Mouse (Mus musculus) liver, adult 2 months (tissue): ENCODE results near the gene Scgb3a1. TPM values are rescaled to one million over a fixed set of nuclear protein-coding genes. Genes with fewer than 3 reads are reported as not detected.

Source experiments
- DNase-seq: peaks from one replicate; pipeline ENCODE4 v3.0.0-alpha.2; 2011; ENCODE audit warnings: low read depth, low spot score; ENCODE audit errors: extremely low read depth
- H3K27ac ChIP-seq: fragments of 200-500 bp; replicated peaks from 2 replicates; pipeline ENCODE4 v1.5.1; 2012; ENCODE audit warnings: low read depth, mild to moderate bottlenecking, control low read depth, inconsistent platforms, low read length; ENCODE audit not compliant: insufficient read depth
- H3K27me3 ChIP-seq: fragments of 200-500 bp; 2 replicates; pipeline ENCODE4 v1.6.1; 2012; ENCODE audit warnings: mild to moderate bottlenecking, moderate library complexity, low read length, inconsistent platforms; ENCODE audit not compliant: control insufficient read depth, insufficient read depth
- H3K36me3 ChIP-seq: fragments of 200-500 bp; 2 replicates; pipeline ENCODE4 v1.6.1; 2012; ENCODE audit warnings: low read length, inconsistent platforms; ENCODE audit not compliant: control insufficient read depth, insufficient read depth
- H3K4me1 ChIP-seq: fragments of 200-500 bp; 2 replicates; pipeline ENCODE4 v1.6.1; 2011; ENCODE audit warnings: low read length; ENCODE audit not compliant: control insufficient read depth, insufficient read depth
- H3K4me3 ChIP-seq: fragments of 200-500 bp; 2 replicates; pipeline ENCODE4 v1.5.1; 2011; ENCODE audit warnings: low read depth, mild to moderate bottlenecking, control low read depth, low read length, moderate library complexity; ENCODE audit not compliant: insufficient read depth
- H3K79me2 ChIP-seq: fragments of 200-500 bp; 2 replicates; pipeline ENCODE4 v1.6.1; 2012; ENCODE audit warnings: inconsistent platforms, mild to moderate bottlenecking, low read length, moderate library complexity; ENCODE audit not compliant: control insufficient read depth, insufficient read depth
- H3K9ac ChIP-seq: fragments of 200-500 bp; 2 replicates; pipeline ENCODE4 v1.6.1; 2012; ENCODE audit warnings: low read depth, mild to moderate bottlenecking, control low read depth, inconsistent platforms, low read length
- CTCF ChIP-seq: fragments of 200-500 bp; IDR thresholded peaks from 2 replicates; pipeline ENCODE4 v1.5.1; 2011; ENCODE audit warnings: low read depth, low read length, control low read depth
- POLR2A ChIP-seq: fragments of 200-500 bp; IDR thresholded peaks from 2 replicates; pipeline ENCODE4 v1.6.1; 2011; ENCODE audit warnings: low read length, control low read depth; ENCODE audit not compliant: insufficient read depth; ENCODE audit errors: extremely low read depth
- WGBS: fragments of 180-500 bp; shearing (Covaris S2); methylation state at CpG from one replicate; pipeline ENCODE4 v1.1.7; 2018; 5-methylcytosine and 5-hydroxymethylcytosine counted together
- polyA plus RNA-seq: library from polyadenylated mRNA; depleted of rRNA; stranded (reverse); fragments of >200 nt; gene quantifications from 2 replicates; pipeline ENCODE4 v1.2.3, GENCODE M21; 2012
- total RNA-seq: library from RNA; depleted of rRNA; stranded (reverse); fragments of >200 nt; gene quantifications from 2 replicates; pipeline ENCODE4 v1.2.3, GENCODE M21; 2014

The Scgb3a1 gene
- total and polyA plus RNA-seq, 2 experiments, result 0.22 TPM; not detected in 1

- TF ChIP-seq POLR2A (no peak), CTCF (no peak)
- Histone ChIP-seq H3K36me3 (peaks cover 15% of the 10 kb centered on the region), H3K4me1 (peaks cover 7% of the 10 kb centered on the region), H3K27ac (no peak overlapping the region), H3K79me2 (peaks cover 22% of the 10 kb centered on the region; the same call in 1 of the 2 replicates), H3K4me3 (no peak overlapping the region), H3K27me3 (no peaks in the 10 kb centered on the region), H3K9ac (no peak overlapping the region)
- 70% methylated on average over 8 of the region's 8 CpGs for WGBS
- DNase-seq, result no peak
Measured at GRCm38 (mm10) chr11:49704804-49705203, 41.4 kb downstream of the Scgb3a1 start.

DNA sequence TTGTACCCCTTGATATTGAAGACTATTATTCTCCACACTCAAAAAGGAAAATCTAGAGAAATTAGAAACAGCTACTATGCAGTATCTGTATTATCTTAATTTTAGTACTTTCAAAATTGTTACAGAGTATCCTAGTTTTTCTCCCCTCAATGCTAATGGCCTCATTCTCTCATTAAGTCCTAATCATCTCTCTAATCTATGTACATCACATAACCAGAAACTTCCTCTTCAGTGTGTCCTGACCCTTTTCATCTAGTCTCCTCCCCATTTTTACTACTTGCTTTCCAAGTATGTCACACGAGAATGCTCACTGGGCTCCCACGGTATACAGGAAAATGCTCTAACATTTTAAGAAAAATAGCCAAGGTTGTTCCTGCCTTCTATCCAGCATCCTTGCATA lies 44.4 kb downstream of the Scgb3a1 start:
- H3K36me3 ChIP-seq, result no peaks in the 10 kb centered on the region; the same call in 1 of the 2 replicates
- WGBS, result 79% methylated on average over 2 of the region's 2 CpGs
- H3K4me3 ChIP-seq, result no peak overlapping the region
- H3K4me1 ChIP-seq, result peaks cover 10% of the 10 kb centered on the region
- H3K27me3 ChIP-seq, result no peaks in the 10 kb centered on the region
- TF ChIP-seq CTCF (no peak), POLR2A (no peak)
- peaks cover 25% of the 10 kb centered on the region for H3K79me2 ChIP-seq
- no peak overlapping the region for H3K9ac ChIP-seq
- H3K27ac ChIP-seq, result no peak overlapping the region
- no peak for DNase-seq

GRCm38 (mm10) chr11:49710664-49711063 lies 47.3 kb downstream of the Scgb3a1 start:
- TF ChIP-seq POLR2A, result no peak
- TF ChIP-seq CTCF, result no peak
- Histone ChIP-seq H3K4me1 (peaks cover 8% of the 10 kb centered on the region), H3K9ac (no peak overlapping the region), H3K36me3 (no peaks in the 10 kb centered on the region; the same call in 1 of the 2 replicates), H3K79me2 (peaks cover 17% of the 10 kb centered on the region), H3K4me3 (no peak overlapping the region), H3K27me3 (no peaks in the 10 kb centered on the region), H3K27ac (no peak overlapping the region)
- peak; percentile 22 for DNase-seq
- 39% methylated on average over 2 of the region's 2 CpGs for WGBS

DNA sequence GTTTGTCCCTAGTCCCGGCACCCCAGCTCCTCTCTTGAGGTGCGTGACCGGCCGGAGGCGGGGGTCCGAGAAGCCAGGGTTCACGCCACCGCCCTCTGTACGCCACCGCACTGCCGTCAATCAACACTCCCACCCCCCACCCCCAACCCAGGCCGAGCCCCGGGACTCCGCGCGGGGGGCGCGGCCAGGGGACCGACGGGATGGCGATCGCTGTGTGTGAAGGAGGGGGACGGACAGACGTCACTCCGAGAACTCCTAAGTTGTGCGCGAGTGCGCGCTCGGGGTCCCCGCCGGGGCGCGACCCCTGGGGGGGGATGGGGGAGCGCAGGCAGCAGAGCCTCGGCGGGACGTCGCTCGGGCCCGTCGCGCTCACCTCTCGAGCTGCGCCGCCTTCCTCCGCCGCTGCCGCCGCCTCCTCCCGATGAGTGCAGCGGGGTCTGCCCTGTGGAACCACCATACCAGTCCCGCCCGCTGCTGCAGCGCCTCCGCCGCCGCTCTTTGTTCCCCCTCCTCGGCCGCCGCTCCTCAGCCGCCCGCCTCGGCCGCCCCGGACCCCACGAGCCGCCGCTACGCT lies 48.7 kb downstream of the Scgb3a1 start:
- no peak for TF ChIP-seq CTCF
- Histone ChIP-seq H3K27me3 (no peaks in the 10 kb centered on the region), H3K27ac (peak overlapping the region; percentile 57), H3K36me3 (no peaks in the 10 kb centered on the region; the same call in 1 of the 2 replicates), H3K9ac (peak overlapping the region; percentile 98), H3K4me3 (peak overlapping the region; percentile 81), H3K4me1 (peaks cover 8% of the 10 kb centered on the region), H3K79me2 (peaks cover 17% of the 10 kb centered on the region)
- under 1% methylated on average over 69 of the region's 70 CpGs for WGBS
- DNase-seq, result no peak

- 2% methylated on average over 61 of the region's 65 CpGs for WGBS
- H3K27ac ChIP-seq, result peak within 1 kb of the TSS; percentile 57
- peak within 1 kb of the TSS; percentile 98 for H3K9ac ChIP-seq
- peaks cover 8% of the 10 kb centered on the region for H3K4me1 ChIP-seq
- peak; percentile 85 for DNase-seq
- H3K27me3 ChIP-seq, result no peaks in the 10 kb centered on the region
- H3K4me3 ChIP-seq, result peak within 1 kb of the TSS; percentile 81
- H3K79me2 ChIP-seq, result peaks cover 17% of the 10 kb centered on the region
- no peaks in the 10 kb centered on the region for H3K36me3 ChIP-seq
- TF ChIP-seq CTCF (no peak), POLR2A (no peak)
Measured at GRCm38 (mm10) chr11:49712555-49713335, 49.3 kb downstream of the Scgb3a1 start, which contains the start of gene Cnot6. Gene Cnot6, minus strand, starts transcription at chr11:49712723.
